Mouse (Mus musculus): Measurements from ENCODE around the gene Dhx40.
"Not testable (repeated sequence)": the region's sequence is repeated elsewhere in the genome, so short reads cannot be mapped to it uniquely, and the experiment has no call there.

The Dhx40 gene

GRCm38 (mm10) chr11:86763127-86763526, 44.4 kb downstream of the Dhx40 start:
- CTCF ChIA-PET, POLR2A ChIA-PET: not testable (repeated sequence)

GRCm38 (mm10) chr11:86760357-86760756, 47.2 kb downstream of the Dhx40 start:
- CTCF ChIA-PET = no interaction called here

DNA sequence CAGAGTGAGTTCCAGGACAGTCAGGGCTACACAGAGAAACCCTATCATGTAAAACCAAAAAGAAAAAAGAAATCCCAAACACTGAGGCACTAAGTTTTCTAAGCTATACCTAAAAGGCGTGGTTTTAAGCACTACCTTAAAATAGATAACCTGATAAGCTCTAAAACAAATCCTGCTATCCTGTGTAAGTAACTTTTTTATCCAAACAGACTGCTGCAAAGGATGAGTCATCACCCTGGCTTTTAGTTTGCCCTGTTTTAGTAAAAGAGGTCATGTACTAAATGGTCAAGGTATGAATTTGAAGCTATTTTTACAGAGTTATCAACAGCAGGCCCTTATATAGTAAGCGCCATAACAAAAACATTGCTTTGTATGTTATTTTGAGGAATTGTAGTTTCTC, 47.7 kb downstream of the Dhx40 start:
- CTCF ChIA-PET = interaction anchor here in 1 of 4 experiments (0.6 kb wide), 1 partner anchor 28 kb away, joined by 5 read pairs; no protein-coding TSS in a partner anchor

More at GRCm38 (mm10) chr11:86760357-86760756, 47.2 kb downstream of the Dhx40 start:
- POLR2A ChIA-PET = interaction anchor here in 2 of 4 experiments (1.3 to 8.2 kb wide), 5 partner anchors 13 to 349 kb away, joined by 3 to 105 read pairs (median 6); partner anchors contain the start of genes Prr11 (in 1 of the 2) and Ska2 (in 1 of the 2)

DNA sequence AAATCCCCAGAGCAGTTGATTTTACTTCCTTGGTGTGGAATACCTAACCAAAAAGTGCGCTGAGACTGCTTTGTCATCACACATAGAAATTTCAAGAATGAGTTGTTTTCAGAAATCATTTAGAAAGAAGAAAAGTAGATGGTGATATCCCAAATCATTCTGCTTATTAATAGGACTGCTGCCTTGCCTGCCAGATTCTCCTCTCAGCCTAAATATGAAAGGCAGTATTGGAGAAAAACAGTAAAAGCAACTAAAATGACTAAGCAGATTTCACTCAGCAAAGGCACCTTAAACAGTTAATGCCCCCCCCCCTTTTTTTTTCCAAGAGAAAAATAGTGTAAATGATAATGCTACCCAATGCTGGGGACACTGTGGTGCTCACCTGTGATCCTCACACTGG, 48.3 kb downstream of the Dhx40 start:
- ChIA-PET CTCF (interaction anchor here in 2 of 4 experiments (0.6 to 1.2 kb wide), 2 partner anchors 22 to 29 kb away, joined by 3 to 5 read pairs; no protein-coding TSS in a partner anchor), POLR2A (interaction anchor here (0.6 to 8.2 kb wide), 20 partner anchors 8 to 350 kb away, joined by 3 to 105 read pairs (median 5); partner anchors contain the start of genes Dhx40 (in 1 of the 4), Prr11 (in 1 of the 4), Ska2 (in 1 of the 4) and Smg8 (in 1 of the 4))

More for the DNA sequence above, 47.7 kb downstream of the Dhx40 start:
- POLR2A ChIA-PET = interaction anchor here in 3 of 4 experiments (0.6 to 8.2 kb wide), 10 partner anchors 9 to 349 kb away, joined by 3 to 105 read pairs (median 4); partner anchors contain the start of genes Prr11 (in 1 of the 3) and Ska2 (in 1 of the 3)

DNA sequence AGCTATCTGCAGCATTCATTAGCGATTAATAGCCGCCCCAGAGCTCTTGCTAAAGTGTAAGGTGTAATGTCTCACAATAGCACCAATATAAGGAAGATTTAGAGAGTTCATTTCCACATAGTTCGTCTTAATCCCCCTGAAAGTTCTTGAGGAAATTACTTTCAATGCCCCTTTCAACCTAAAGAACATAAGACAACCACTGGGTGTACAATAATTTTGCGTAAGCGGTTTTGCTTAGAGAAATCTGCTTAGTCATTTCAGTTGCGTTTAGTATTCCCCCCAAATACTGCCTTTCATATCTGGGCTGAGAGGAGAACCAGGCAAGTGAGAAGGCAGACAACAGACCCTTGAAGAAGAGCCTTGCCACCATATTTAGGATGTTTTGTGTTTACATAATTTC, 49.0 kb downstream of the Dhx40 start:
- POLR2A ChIA-PET = interaction anchor here (0.6 to 8.2 kb wide), 80 partner anchors 9 to 1405 kb away, joined by 3 to 105 read pairs (median 5); partner anchors contain the start of genes Prr11 (in 3 of the 4), Ptrh2 (in 3 of the 4), Rps6kb1 (in 3 of the 4) and Ska2 (in 3 of the 4)
- CTCF ChIA-PET = interaction anchor here in 2 of 4 experiments (0.7 to 1.2 kb wide), 4 partner anchors 21 to 135 kb away, joined by 3 to 4 read pairs (median 3); no protein-coding TSS in a partner anchor

GRCm38 (mm10) chr11:86757480-86758371, 49.8 kb downstream of the Dhx40 start, which contains the start of gene Cltc:
Gene Cltc (minus strand): TSS chr11:86757565.
- ChIA-PET POLR2A (interaction anchor here (0.6 to 8.2 kb wide), 115 partner anchors 8 to 1405 kb away, joined by 3 to 105 read pairs (median 4); partner anchors contain the start of genes Prr11 (in 3 of the 4), Ptrh2 (in 3 of the 4), Rps6kb1 (in 3 of the 4) and Ska2 (in 3 of the 4)), CTCF (interaction anchor here in 2 of 4 experiments (0.7 to 1.2 kb wide), 4 partner anchors 20 to 135 kb away, joined by 3 to 4 read pairs (median 3); no protein-coding TSS in a partner anchor)

GRCm38 (mm10) chr11:86757142-86757479, 50.4 kb downstream of the Dhx40 start:
- ChIA-PET POLR2A (interaction anchor here (0.6 to 8.2 kb wide), 85 partner anchors 8 to 1404 kb away, joined by 3 to 105 read pairs (median 4); partner anchors contain the start of genes Prr11 (in 3 of the 4), Ptrh2 (in 3 of the 4), Rps6kb1 (in 3 of the 4) and Ska2 (in 3 of the 4)), CTCF (interaction anchor here in 1 of 4 experiments (0.6 to 1.1 kb wide), 2 partner anchors 21 to 79 kb away, joined by 4 read pairs; no protein-coding TSS in a partner anchor)

- CTCF ChIA-PET = interaction anchor here in 1 of 4 experiments (0.6 to 1.1 kb wide), 2 partner anchors 22 to 80 kb away, joined by 4 read pairs; no protein-coding TSS in a partner anchor
Measured at GRCm38 (mm10) chr11:86756156-86757141, 51.1 kb downstream of the Dhx40 start.

DNA sequence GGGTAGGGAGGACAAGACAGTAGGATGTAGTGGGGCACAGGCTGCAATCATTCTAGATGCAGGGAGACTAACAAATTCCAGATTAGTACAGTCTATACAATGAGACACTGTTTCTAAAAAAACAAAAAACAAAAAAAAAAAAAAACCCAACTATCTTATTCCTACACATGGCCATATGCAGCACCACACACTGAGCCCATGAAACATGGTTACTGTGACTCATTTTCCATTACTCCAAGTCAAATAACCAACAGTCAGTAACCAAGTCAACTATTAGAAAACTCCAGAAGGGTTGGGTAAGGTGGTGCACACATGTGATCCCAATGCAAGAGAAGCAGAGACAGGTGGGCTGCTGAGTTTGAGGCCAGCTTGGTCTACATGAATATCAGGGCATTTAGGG, 55.1 kb downstream of the Dhx40 start:
- CTCF ChIA-PET = no interaction called here
- POLR2A ChIA-PET = interaction anchor here in 1 of 4 experiments (5.1 to 10.5 kb wide), 2 partner anchors 6 to 13 kb away, joined by 35 to 105 read pairs; partner anchors contain the start of gene Cltc

More at GRCm38 (mm10) chr11:86756156-86757141, 51.1 kb downstream of the Dhx40 start:
- POLR2A ChIA-PET = interaction anchor here (0.5 to 8.2 kb wide), 85 partner anchors 8 to 1403 kb away, joined by 3 to 105 read pairs (median 4); partner anchors contain the start of genes Prr11 (in 3 of the 4), Rps6kb1 (in 3 of the 4), Ska2 (in 3 of the 4) and Tubd1 (in 3 of the 4)

GRCm38 (mm10) chr11:86751010-86751409, 56.5 kb downstream of the Dhx40 start:
- POLR2A ChIA-PET = interaction anchor here in 2 of 4 experiments (0.6 to 10.5 kb wide), 6 partner anchors 7 to 132 kb away, joined by 3 to 105 read pairs (median 4); partner anchors contain the start of gene Cltc (in 1 of the 2)
- CTCF ChIA-PET = no interaction called here

- ChIA-PET POLR2A (interaction anchor here (0.7 to 10.5 kb wide), 14 partner anchors 8 to 359 kb away, joined by 3 to 105 read pairs (median 4); partner anchors contain the start of genes Cltc (in 1 of the 4), Prr11 (in 1 of the 4) and Ska2 (in 1 of the 4)), CTCF (interaction anchor here in 2 of 4 experiments (1.1 to 1.2 kb wide), 2 partner anchors 9 to 87 kb away, joined by 3 to 6 read pairs; no protein-coding TSS in a partner anchor)
Measured at GRCm38 (mm10) chr11:86749776-86750423, 57.6 kb downstream of the Dhx40 start.

- POLR2A ChIA-PET = interaction anchor here in 3 of 4 experiments (0.6 to 10.5 kb wide), 8 partner anchors 8 to 663 kb away, joined by 3 to 105 read pairs (median 4); partner anchors contain the start of gene Cltc (in 2 of the 3)
- CTCF ChIA-PET = interaction anchor here in 1 of 4 experiments (0.6 kb wide), 1 partner anchor 261 kb away, joined by 3 read pairs; no protein-coding TSS in a partner anchor
Measured at GRCm38 (mm10) chr11:86745634-86746404, 61.7 kb downstream of the Dhx40 start.

DNA sequence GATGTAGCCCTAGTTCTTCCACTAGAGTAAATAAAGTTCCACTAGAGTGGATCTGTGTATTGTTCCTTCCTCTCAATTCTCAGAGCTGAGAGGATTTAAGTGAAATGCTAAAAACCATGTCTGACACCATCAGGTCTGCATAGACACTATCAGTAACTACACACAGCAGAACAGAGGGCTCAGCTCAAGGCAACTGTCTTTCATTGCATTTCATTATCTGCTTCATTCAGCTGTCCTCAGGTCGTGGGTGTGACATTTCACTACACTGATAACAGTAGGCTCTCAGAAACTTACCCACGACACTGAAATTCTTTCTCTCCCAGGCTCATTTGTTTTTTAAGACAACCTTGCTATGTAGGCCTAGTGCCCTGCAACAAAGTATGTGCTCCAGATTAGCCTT, 64.9 kb downstream of the Dhx40 start:
- ChIA-PET POLR2A (interaction anchor here in 2 of 4 experiments (4.5 to 10.5 kb wide), 2 partner anchors 15 to 16 kb away, joined by 25 to 105 read pairs; partner anchors contain the start of gene Cltc (in 2 of the 2)), CTCF (no interaction called here)

DNA sequence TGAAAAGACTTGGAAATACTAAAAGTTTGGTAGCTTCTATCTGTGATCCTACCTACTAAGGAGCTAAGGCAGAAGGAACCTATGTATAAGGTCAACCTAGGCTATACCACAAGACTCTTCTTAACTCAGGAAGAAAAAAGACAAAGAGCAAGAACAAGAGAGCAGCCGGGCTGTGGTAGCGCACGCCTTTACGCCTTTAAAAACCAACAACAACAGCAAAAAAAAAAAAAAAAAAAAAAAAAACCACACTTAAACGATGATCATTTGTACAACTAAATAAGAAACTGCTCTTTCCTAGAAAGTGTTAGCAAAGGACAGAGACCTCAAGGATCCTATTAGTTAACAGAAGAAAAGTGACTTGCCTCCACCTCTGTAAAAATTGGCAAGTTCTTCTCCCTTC, 66.0 kb downstream of the Dhx40 start:
- CTCF ChIA-PET = interaction anchor here in 1 of 4 experiments (0.7 to 1.1 kb wide), 2 partner anchors 8 to 37 kb away, joined by 6 read pairs; no protein-coding TSS in a partner anchor
- POLR2A ChIA-PET = interaction anchor here in 2 of 4 experiments (0.5 to 5.3 kb wide), 7 partner anchors 8 to 17 kb away, joined by 3 to 45 read pairs (median 4); partner anchors contain the start of gene Cltc (in 1 of the 2)

- ChIA-PET CTCF (interaction anchor here in 1 of 4 experiments (0.7 kb wide), 1 partner anchor 428 kb away, joined by 4 read pairs; no protein-coding TSS in a partner anchor), POLR2A (interaction anchor here (0.6 to 5.3 kb wide), 9 partner anchors 11 to 426 kb away, joined by 3 to 45 read pairs (median 4); partner anchors contain the start of genes Cltc (in 2 of the 4), Ptrh2 (in 1 of the 4), Rps6kb1 (in 1 of the 4) and Tubd1 (in 1 of the 4))
Measured at GRCm38 (mm10) chr11:86739470-86739869, 68.1 kb downstream of the Dhx40 start.
